Mouse (Mus musculus) ES-E14 (cell line): Measurements from ENCODE around the gene Naa60. TPM values are rescaled to one million over a fixed set of nuclear protein-coding genes. Genes with fewer than 3 reads are reported as not detected.

ENCODE experiments used
- DNase-seq: peaks from one replicate; pipeline ENCODE4 v3.0.0-alpha.2; 2013; ENCODE audit warnings: low read depth, low spot score
- H3K27ac ChIP-seq: 2 replicates; pipeline ENCODE4 v1.5.1; 2012; ENCODE audit warnings: low read depth, mild to moderate bottlenecking, low read length, moderate library complexity, mixed read lengths; ENCODE audit not compliant: poor library complexity, insufficient read depth, severe bottlenecking
- H3K36me3 ChIP-seq: 2 replicates; pipeline ENCODE4 v1.6.1; 2012; ENCODE audit warnings: mild to moderate bottlenecking, low read length, moderate library complexity, mixed read lengths; ENCODE audit not compliant: control insufficient read depth, poor library complexity, insufficient read depth, severe bottlenecking
- H3K4me1 ChIP-seq, 2 experiments: fragments of 150-350 bp in 1 of 2; sonication (generic) in 1 of 2; 2 replicates each; pipeline ENCODE4 v1.6.1; 2012; ENCODE audit warnings: low read length in 2 of 2, mild to moderate bottlenecking in 1 of 2, mixed read lengths in 1 of 2; ENCODE audit not compliant: control insufficient read depth in 2 of 2, insufficient read depth in 2 of 2, poor library complexity in 1 of 2
- H3K4me3 ChIP-seq, 2 experiments: fragments of 150-350 bp in 1 of 2; sonication (generic) in 1 of 2; 2 replicates each; pipeline ENCODE4 v1.5.1; 2012; ENCODE audit warnings: low read length in 2 of 2, low read depth in 1 of 2, mild to moderate bottlenecking in 1 of 2, mixed read lengths in 1 of 2; ENCODE audit not compliant: insufficient read depth in 1 of 2, poor library complexity in 1 of 2, severe bottlenecking in 1 of 2
- H3K9ac ChIP-seq: 2 replicates; pipeline ENCODE4 v1.6.1; 2012; ENCODE audit warnings: low read depth, mild to moderate bottlenecking, low read length, mixed read lengths; ENCODE audit not compliant: poor library complexity, insufficient read depth, severe bottlenecking
- H3K9me3 ChIP-seq: fragments of 150-350 bp; sonication (generic); 2 replicates; pipeline ENCODE4 v1.6.1; 2012; ENCODE audit warnings: low read depth, mild to moderate bottlenecking, low read length; ENCODE audit not compliant: control insufficient read depth, insufficient read depth
- CHD2 ChIP-seq: IDR thresholded peaks from 2 replicates; pipeline ENCODE4 v1.6.1; 2014; ENCODE audit warnings: mild to moderate bottlenecking, low read depth, low read length, inconsistent platforms
- HCFC1 ChIP-seq: IDR thresholded peaks from 2 replicates; pipeline ENCODE4 v1.6.1; 2012; ENCODE audit warnings: low read length, inconsistent platforms, borderline replicate concordance; ENCODE audit not compliant: insufficient read depth
- MAFK ChIP-seq: IDR thresholded peaks from 2 replicates; pipeline ENCODE4 v1.6.1; 2014; ENCODE audit warnings: mild to moderate bottlenecking, low read depth, low read length, inconsistent platforms; ENCODE audit not compliant: insufficient read depth
- ZC3H11A ChIP-seq: IDR thresholded peaks from 2 replicates; pipeline ENCODE4 v1.6.1; 2012; ENCODE audit warnings: low read depth, mild to moderate bottlenecking, inconsistent platforms, low read length, borderline replicate concordance
- ZNF384 ChIP-seq: IDR thresholded peaks from 2 replicates; pipeline ENCODE4 v1.6.1; 2012; ENCODE audit warnings: low read depth, low read length, inconsistent platforms
- in situ Hi-C, 2 experiments: fragments of 600-800 bp; cut with MboI; formaldehyde crosslinking; loops; one replicate each; pipeline ENCODE4 v1.15.1; 2025; ENCODE audit warnings: low sequenced_read_pairs in 2 of 2, inconsistent platforms in 1 of 2; ENCODE audit not compliant: unreplicated experiment in 2 of 2
- total RNA-seq: library from RNA; depleted of rRNA; stranded (reverse); fragments of 300-350 nt; gene quantifications from 2 replicates; pipeline ENCODE4 v1.2.3, GENCODE M21; 2012; rRNA removed

The Naa60 gene
- total RNA-seq, 1 experiment = 17.4 TPM

DNA sequence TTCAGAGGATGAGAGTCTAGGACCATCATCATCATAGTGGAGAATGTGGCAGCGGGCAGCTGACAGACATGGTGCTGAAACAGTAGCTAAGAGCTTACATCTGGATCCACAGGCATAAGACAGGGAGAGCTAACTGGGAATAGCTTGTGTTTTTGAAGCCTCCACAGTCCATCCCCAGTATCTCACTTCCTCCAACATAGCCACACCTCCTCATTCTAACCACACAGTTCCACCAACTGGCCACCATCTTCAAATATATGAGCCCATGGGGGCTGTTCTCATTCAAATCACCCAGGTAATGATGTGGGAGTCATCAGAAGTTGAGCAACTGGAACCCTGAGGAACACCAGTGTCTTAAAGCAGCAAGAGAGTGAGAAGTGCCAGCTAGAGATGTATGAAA lies 79.0 kb downstream of the Naa60 start:
- no peak for DNase-seq
- Histone ChIP-seq H3K4me3 (no peak overlapping the region), H3K36me3 (no peaks in the 10 kb centered on the region), H3K9ac (no peak overlapping the region), H3K4me1 (no peaks in the 10 kb centered on the region), H3K27ac (no peak overlapping the region), H3K9me3 (no peaks in the 10 kb centered on the region)
- TF ChIP-seq HCFC1 (no peak), CHD2 (no peak), MAFK (no peak), ZC3H11A (no peak), ZNF384 (no peak)
- in situ Hi-C loops = no loop called here

Other genes starting within 250 kb of the Naa60 start
- not detected in 2 replicates for gene Mefv, start 154.3 kb upstream of the Naa60 start, total RNA-seq
- 25.4 and 27.5 TPM in 2 replicates for gene Zfp263, start 128.3 kb upstream of the Naa60 start, total RNA-seq
- gene Olfr15, start 41.5 kb upstream of the Naa60 start, total RNA-seq = not detected in 2 replicates
- 0.85 and 1.0 TPM in 2 replicates for gene Zfp174, start 25.1 kb upstream of the Naa60 start, total RNA-seq
- 8.7 and 10.7 TPM in 2 replicates for gene Zfp597, start 12.2 kb downstream of the Naa60 start, total RNA-seq
- 1.1 TPM in 1 of 2 replicates, not detected in the other for gene Gm20695, start 12.3 kb downstream of the Naa60 start, total RNA-seq
- 1.5 and 1.7 TPM in 2 replicates for gene 1700037C18Rik, start 36.3 kb downstream of the Naa60 start, total RNA-seq
- 10.3 and 12.6 TPM in 2 replicates for gene Cluap1, start 36.4 kb downstream of the Naa60 start, total RNA-seq
- 2.1 and 2.3 TPM in 2 replicates for gene Nlrc3, start 104.3 kb downstream of the Naa60 start, total RNA-seq
- 36.9 and 40.5 TPM in 2 replicates for gene Slx4, start 131.4 kb downstream of the Naa60 start, total RNA-seq
- 1.0 and 1.1 TPM in 2 replicates for gene Dnase1, start 164.6 kb downstream of the Naa60 start, total RNA-seq
- gene Trap1, start 205.5 kb downstream of the Naa60 start, total RNA-seq = 157 and 174 TPM in 2 replicates